Mouse (Mus musculus) heart, embryonic 14.5 days (tissue): ENCODE measurements around the gene Samd13. TPM values are rescaled to one million over a fixed set of nuclear protein-coding genes. Genes with fewer than 3 reads are reported as not detected.

Source experiments
- ATAC-seq: fragments of 200-750 bp; cut with Nextera tagmentation; 2 replicates; pipeline ENCODE4 v1.8.0; 2017; ENCODE audit warnings: low read depth, moderate TSS enrichment; ENCODE audit not compliant: insufficient number of reproducible peaks, insufficient read depth, low FRiP score
- H3K27ac ChIP-seq, 2 experiments: fragments of 200-500 bp in 1 of 2; fragments of 300-500 bp in 1 of 2; sonication (generic) in 1 of 2; replicated peaks in 1 of 2; 2 replicates each; pipeline ENCODE4 v1.5.1; 2012 to 2014; ENCODE audit warnings: low read depth in 2 of 2, low read length in 2 of 2, control low read depth in 1 of 2, mild to moderate bottlenecking in 1 of 2, mixed read lengths in 1 of 2; ENCODE audit not compliant: control insufficient read depth in 1 of 2, insufficient read depth in 1 of 2
- H3K27me3 ChIP-seq: fragments of 300-500 bp; sonication (generic); 2 replicates; pipeline ENCODE4 v1.6.1; 2014; ENCODE audit warnings: mild to moderate bottlenecking, low read length, control low read depth; ENCODE audit not compliant: control insufficient read depth, insufficient read depth
- H3K36me3 ChIP-seq: fragments of 300-500 bp; sonication (generic); 2 replicates; pipeline ENCODE4 v1.6.1; 2014; ENCODE audit warnings: mild to moderate bottlenecking, control low read depth, low read length, mixed read lengths; ENCODE audit not compliant: control insufficient read depth, insufficient read depth
- H3K4me1 ChIP-seq, 2 experiments: fragments of 200-500 bp in 1 of 2; fragments of 300-500 bp in 1 of 2; sonication (generic) in 1 of 2; 2 replicates each; pipeline ENCODE4 v1.6.1; 2012 to 2014; ENCODE audit warnings: low read length in 2 of 2, control low read depth in 1 of 2, mixed read lengths in 1 of 2; ENCODE audit not compliant: control insufficient read depth in 2 of 2, insufficient read depth in 2 of 2
- H3K4me2 ChIP-seq: fragments of 300-500 bp; sonication (generic); 2 replicates; pipeline ENCODE4 v1.6.1; 2014; ENCODE audit warnings: mild to moderate bottlenecking, low read length
- H3K4me3 ChIP-seq, 2 experiments: fragments of 200-500 bp in 1 of 2; fragments of 300-500 bp in 1 of 2; sonication (generic) in 1 of 2; 2 replicates each; pipeline ENCODE4 v1.5.1; 2012 to 2014; ENCODE audit warnings: low read length in 2 of 2, mild to moderate bottlenecking in 2 of 2, control low read depth in 1 of 2, low read depth in 1 of 2, moderate library complexity in 1 of 2; ENCODE audit not compliant: control insufficient read depth in 1 of 2, insufficient read depth in 1 of 2
- H3K9ac ChIP-seq: fragments of 300-500 bp; sonication (generic); 2 replicates; pipeline ENCODE4 v1.6.1; 2014; ENCODE audit warnings: mild to moderate bottlenecking, low read length
- H3K9me3 ChIP-seq: fragments of 300-500 bp; sonication (generic); 2 replicates; pipeline ENCODE4 v1.6.1; 2016; ENCODE audit warnings: low read length, control low read depth; ENCODE audit not compliant: control insufficient read depth
- WGBS: fragments of 180-500 bp; shearing (Covaris S2); extraction: QIAGEN DNeasy Blood & Tissue Kit; methylation state at CpG from one replicate; pipeline ENCODE4 v1.1.7; 2014; 5-methylcytosine and 5-hydroxymethylcytosine counted together
- polyA plus RNA-seq: library from polyadenylated mRNA; unstranded; fragments of >200 nt; fragmentation: Nextera tagmentation; extraction: Ambion mirVana; gene quantifications from 2 replicates; pipeline ENCODE4 v1.2.1, GENCODE M21; 2014

Samd13 gene
- polyA plus RNA-seq, 1 experiment from 2014 or later = 3.1 TPM

DNA sequence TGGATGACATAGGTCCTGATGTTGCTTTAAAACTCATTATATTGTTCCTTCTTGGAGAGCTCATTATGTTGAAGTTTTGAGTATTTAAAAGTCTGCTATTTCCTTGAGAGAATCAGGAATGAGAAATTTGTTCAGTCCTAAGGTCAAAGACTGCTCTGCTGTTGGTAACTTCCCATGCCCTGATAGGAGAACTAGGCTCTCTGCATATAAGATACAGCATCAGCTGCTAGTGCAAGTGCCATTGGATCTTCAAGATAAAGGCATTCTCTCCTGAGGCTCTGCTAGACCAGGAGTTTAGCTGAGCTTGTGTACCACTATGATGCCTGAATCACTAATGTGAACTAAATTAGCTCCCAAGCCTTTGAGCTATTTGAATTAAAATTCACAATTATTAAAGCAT is 67.4 kb downstream of the Samd13 start:
- Histone ChIP-seq H3K9me3 (no peaks in the 10 kb centered on the region), H3K9ac (no peak overlapping the region), H3K4me1 (peaks cover 11 to 13% of the 10 kb centered on the region in 2 experiments; a peak in 3 of 4 replicates), H3K4me3 (no peak overlapping the region), H3K27me3 (no peaks in the 10 kb centered on the region), H3K27ac (no peak overlapping the region), H3K36me3 (no peaks in the 10 kb centered on the region), H3K4me2 (no peak overlapping the region)
- no peak for ATAC-seq

DNA sequence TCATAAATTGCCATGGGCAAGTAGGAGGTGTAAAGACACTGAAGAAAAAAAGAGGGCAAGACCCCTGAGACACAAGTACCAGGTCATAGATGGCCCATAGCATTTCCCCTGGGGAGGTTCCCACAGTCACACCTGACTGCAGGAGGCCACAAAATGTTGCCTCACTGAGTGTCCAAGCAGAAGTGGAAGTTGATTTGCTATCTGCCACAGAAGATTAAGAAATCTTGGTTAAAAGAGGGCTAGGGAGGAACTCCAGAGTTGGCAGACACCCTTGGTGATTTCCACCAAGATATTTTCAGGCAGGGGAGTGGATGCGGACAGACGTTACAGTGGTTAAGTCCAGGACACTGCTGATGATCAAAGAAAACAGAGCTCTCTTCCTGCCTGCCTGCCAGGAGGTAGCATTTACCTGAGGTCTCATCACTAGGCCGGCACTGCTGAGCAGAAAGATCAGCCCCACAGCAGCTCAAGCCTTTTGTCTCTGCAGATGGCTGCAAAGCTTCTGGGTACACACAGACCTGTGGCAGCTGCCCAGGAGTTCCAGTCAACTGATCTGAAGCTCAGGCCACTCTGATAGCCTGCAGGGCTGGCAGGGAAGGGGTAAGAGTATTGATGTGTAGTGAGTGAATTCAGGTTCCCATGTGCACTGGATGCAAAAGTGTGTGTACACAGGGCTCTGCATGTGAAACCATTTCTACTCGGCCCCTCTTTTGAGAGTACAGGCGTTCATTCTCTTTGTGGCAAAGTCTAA is 68.7 kb downstream of the Samd13 start:
- Histone ChIP-seq H3K9ac (no peak overlapping the region), H3K4me3 (no peak overlapping the region), H3K27ac (no peak overlapping the region), H3K4me2 (no peak overlapping the region), H3K4me1 (peaks cover 11 to 13% of the 10 kb centered on the region in 2 experiments; a peak in 3 of 4 replicates), H3K27me3 (no peaks in the 10 kb centered on the region), H3K36me3 (no peaks in the 10 kb centered on the region), H3K9me3 (no peaks in the 10 kb centered on the region)
- ATAC-seq = no peak
- WGBS = 68% methylated on average over 5 of the region's 5 CpGs

DNA sequence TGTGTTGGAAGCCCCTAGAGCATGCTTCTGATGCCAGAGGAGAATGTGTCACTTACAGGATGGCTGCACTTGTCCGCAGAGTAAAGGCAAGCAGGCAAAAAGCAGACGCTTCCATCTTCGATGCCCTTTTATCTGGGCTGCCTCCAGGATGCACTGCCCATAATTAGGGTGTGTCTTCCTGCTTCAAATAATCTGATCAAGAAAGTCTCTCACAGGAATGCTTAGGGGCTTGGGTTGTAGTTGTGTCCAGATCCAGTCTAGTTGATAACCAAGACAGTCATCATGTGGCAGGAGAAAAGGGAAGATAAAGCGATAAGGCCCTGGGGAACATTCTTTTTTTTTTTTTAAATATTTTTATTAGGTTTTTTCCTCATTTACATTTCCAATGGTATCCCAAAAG is 69.9 kb downstream of the Samd13 start, which contains the start of gene Dnase2b:
Dnase2b (minus strand) TSS at position 101 of the 400 bp plus-strand sequence.
- Histone ChIP-seq H3K27me3 (no peaks in the 10 kb centered on the region), H3K27ac (no peak within 1 kb of the TSS), H3K4me1 (peaks cover 4 to 8% of the 10 kb centered on the region in 2 experiments; a peak in 3 of 4 replicates), H3K9me3 (no peaks in the 10 kb centered on the region), H3K4me3 (no peak within 1 kb of the TSS), H3K9ac (no peak within 1 kb of the TSS), H3K36me3 (no peaks in the 10 kb centered on the region), H3K4me2 (no peak within 1 kb of the TSS)
- ATAC-seq = no peak
- WGBS = 85% methylated on average over 4 of the region's 4 CpGs

DNA sequence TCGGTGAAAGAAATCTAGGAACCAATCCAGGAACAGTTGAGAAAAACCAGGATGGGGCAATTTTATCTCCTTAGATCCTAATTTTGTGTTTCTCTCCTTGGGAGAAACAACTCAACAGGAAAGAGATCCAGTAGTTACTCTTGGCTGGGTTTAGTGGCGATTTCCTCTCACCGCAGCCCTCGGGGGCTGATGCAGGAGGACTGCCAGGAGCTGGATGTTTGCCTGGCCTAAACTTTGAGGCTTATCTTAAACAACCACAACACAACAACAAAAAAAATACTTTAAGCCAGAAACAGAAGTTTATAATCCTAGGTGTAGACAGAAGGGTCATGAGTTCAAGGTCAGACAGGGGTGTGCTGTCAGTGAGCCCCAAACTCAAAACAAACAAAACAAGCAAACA is 73.6 kb downstream of the Samd13 start:
- no peak overlapping the region for H3K4me3 ChIP-seq
- no peak for ATAC-seq
- 62% methylated on average over 4 of the region's 4 CpGs for WGBS
- H3K36me3 ChIP-seq = no peaks in the 10 kb centered on the region
- no peak overlapping the region for H3K4me2 ChIP-seq
- no peaks in the 10 kb centered on the region for H3K9me3 ChIP-seq
- no peak overlapping the region for H3K9ac ChIP-seq
- no peak overlapping the region; a peak in 1 of 4 replicates for H3K27ac ChIP-seq
- no peaks in the 10 kb centered on the region for H3K27me3 ChIP-seq
- no peaks in the 10 kb centered on the region; a peak in 1 of 4 replicates for H3K4me1 ChIP-seq

DNA sequence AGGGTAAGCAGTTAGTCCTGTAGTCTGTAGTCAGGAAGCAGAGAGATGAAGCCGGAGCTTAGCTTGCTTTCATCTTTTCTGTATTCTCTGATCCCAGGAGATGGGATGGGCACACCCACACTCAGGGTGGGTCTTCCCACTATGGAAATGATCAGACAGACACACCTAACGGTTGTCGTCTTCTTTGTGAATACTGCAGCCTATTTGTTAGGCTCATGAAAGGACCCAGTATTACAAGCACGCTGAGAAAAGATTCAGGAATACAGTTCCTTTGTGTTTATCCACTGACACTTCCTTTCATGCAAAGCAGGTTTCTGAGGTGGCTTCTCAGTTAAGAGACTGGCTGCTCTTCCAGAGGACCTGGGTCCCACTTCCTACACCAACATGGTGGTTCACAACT is 74.1 kb downstream of the Samd13 start:
- 83% methylated on average over 4 of the region's 4 CpGs for WGBS
- Histone ChIP-seq H3K4me2 (no peak overlapping the region), H3K4me3 (no peak overlapping the region), H3K9me3 (no peaks in the 10 kb centered on the region), H3K4me1 (no peaks in the 10 kb centered on the region; a peak in 1 of 4 replicates), H3K9ac (no peak overlapping the region), H3K27ac (0 out of 4 replicates have a peak overlapping the region, but pooled peaks of 1 of the 2 experiments have one; percentile 25), H3K36me3 (no peaks in the 10 kb centered on the region), H3K27me3 (no peaks in the 10 kb centered on the region)
- ATAC-seq = no peak

DNA sequence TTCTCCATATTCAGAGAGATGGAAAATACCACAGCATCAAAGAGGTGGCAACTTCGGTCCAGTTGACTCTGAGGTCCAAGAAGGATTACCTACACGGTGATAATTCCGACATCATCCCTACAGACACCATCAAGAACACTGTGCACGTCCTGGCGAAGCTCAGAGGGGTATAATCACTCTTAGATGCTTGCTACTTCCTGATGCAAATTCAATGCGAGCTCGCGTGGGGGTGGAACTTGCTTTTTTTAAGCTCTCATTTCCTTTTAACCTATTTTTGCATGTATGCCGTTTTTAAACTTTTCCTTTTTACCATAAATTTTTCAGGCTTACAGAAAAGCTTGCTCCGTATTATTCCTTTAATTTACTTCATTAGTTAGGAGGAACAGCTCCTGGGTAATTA is 75.1 kb downstream of the Samd13 start:
- no peaks in the 10 kb centered on the region; a peak in 1 of 4 replicates for H3K4me1 ChIP-seq
- H3K27me3 ChIP-seq = no peaks in the 10 kb centered on the region
- no peaks in the 10 kb centered on the region for H3K36me3 ChIP-seq
- 75% methylated on average over 10 of the region's 10 CpGs for WGBS
- H3K4me2 ChIP-seq = no peak overlapping the region
- no peak for ATAC-seq
- H3K9ac ChIP-seq = no peak overlapping the region
- no peaks in the 10 kb centered on the region for H3K9me3 ChIP-seq
- no peak overlapping the region for H3K4me3 ChIP-seq
- no peak overlapping the region for H3K27ac ChIP-seq

DNA sequence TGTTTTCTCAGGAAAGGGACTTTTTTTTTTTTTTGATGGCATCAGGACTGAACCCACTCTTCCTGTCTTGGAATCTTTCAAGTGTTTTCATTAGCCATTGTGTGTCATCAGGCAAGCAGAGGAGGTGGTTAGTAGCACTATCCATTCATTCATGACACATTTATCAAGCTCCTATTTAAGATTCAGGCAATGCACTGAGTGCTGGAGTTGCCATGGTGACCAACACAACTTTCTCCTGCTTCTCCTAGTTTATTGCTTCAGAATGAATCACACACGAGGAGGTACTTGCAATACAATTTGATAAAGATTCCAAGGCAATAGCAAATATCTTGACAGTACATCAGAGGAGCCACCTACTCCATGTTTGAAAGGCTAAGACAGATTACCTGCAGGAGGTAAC is 78.0 kb downstream of the Samd13 start:
- H3K27me3 ChIP-seq = no peaks in the 10 kb centered on the region
- no peak overlapping the region for H3K4me2 ChIP-seq
- no peak overlapping the region for H3K27ac ChIP-seq
- no peaks in the 10 kb centered on the region for H3K9me3 ChIP-seq
- 39% methylated on average over 1 of the region's 1 CpGs for WGBS
- peaks cover 4 to 5% of the 10 kb centered on the region in 2 experiments; a peak in 3 of 4 replicates for H3K4me1 ChIP-seq
- H3K9ac ChIP-seq = no peak overlapping the region
- H3K36me3 ChIP-seq = no peaks in the 10 kb centered on the region
- ATAC-seq = no peak
- H3K4me3 ChIP-seq = no peak overlapping the region

DNA sequence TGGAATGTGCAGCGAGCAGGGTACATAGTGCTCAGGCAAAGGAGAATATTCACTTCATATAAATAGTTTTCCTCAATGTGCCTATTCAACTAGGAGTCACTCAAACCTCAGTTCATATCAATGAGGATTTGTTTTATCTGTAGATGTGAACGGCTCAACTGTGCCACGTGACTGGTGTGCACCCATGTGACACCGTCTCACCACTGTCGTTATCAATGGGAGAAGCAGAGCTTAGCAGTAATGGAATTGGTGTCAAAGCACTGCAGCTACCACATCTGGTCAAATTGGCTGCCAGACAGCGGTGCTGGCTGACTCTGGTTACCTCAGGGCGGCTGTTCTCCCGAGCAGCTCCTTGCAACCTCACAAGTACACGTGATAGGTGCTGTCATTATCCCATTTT is 80.7 kb downstream of the Samd13 start:
- WGBS = 48% methylated on average over 9 of the region's 9 CpGs
- Histone ChIP-seq H3K9ac (no peak overlapping the region), H3K4me3 (no peak overlapping the region), H3K36me3 (no peaks in the 10 kb centered on the region), H3K27ac (no peak overlapping the region), H3K4me1 (peaks cover 22 to 23% of the 10 kb centered on the region in 2 experiments), H3K9me3 (no peaks in the 10 kb centered on the region), H3K27me3 (no peaks in the 10 kb centered on the region), H3K4me2 (no peak overlapping the region)
- no peak for ATAC-seq
